Mouse (Mus musculus) kidney, adult 8-10 months (tissue): Measurements from ENCODE around the gene Ddt.
"Not testable (repeated sequence)": the region's sequence is repeated elsewhere in the genome, so short reads cannot be mapped to it uniquely, and the experiment has no call there.

Experiments used
- DNase-seq, 2 experiments: peaks; one replicate each; pipeline ENCODE4 v3.0.0; 2022

Gene Ddt

GRCm38 (mm10) chr10:75767756-75768155, 5.5 kb downstream of the Ddt start:
- not testable (repeated sequence) for DNase-seq

- peak; percentile 70 to 76 for DNase-seq
Measured at GRCm38 (mm10) chr10:75766856-75767255, 6.4 kb downstream of the Ddt start.

- peak; percentile 60 to 79 for DNase-seq
Measured at GRCm38 (mm10) chr10:75764519-75765473, 8.4 kb downstream of the Ddt start.

GRCm38 (mm10) chr10:75763682-75764518, 9.3 kb downstream of the Ddt start, which contains the start of gene Cabin1:
Gene Cabin1, minus strand, starts transcription at chr10:75764341.
- DNase-seq: peak; percentile 97

GRCm38 (mm10) chr10:75762413-75762812, 10.8 kb downstream of the Ddt start:
- DNase-seq: no peak

- no peak for DNase-seq
Measured at GRCm38 (mm10) chr10:75760311-75760710, 12.9 kb downstream of the Ddt start.

GRCm38 (mm10) chr10:75756719-75757118, 16.5 kb downstream of the Ddt start:
- DNase-seq: no peak

GRCm38 (mm10) chr10:75744017-75744416, 29.2 kb downstream of the Ddt start:
- DNase-seq: peak; percentile 52 to 85

GRCm38 (mm10) chr10:75743369-75743768, 29.8 kb downstream of the Ddt start:
- no peak for DNase-seq

- peak in 1 of 2 experiments; percentile 14 for DNase-seq
Measured at GRCm38 (mm10) chr10:75740866-75741265, 32.3 kb downstream of the Ddt start.

- DNase-seq: no peak
Measured at GRCm38 (mm10) chr10:75725449-75725848, 47.8 kb downstream of the Ddt start.
